Mouse (Mus musculus): ENCODE measurements around the gene Arid3b. TPM values are rescaled to one million over a fixed set of nuclear protein-coding genes. Genes with fewer than 3 reads are reported as not detected.

Arid3b gene
- polyA plus RNA-seq, 1 experiment = 52.9 TPM

- H3K4me3 ChIP-seq (replicated peaks; ENCODE audit: control insufficient read depth, low read depth, low read length) = no peak overlapping the region
- WGBS = 68% methylated on average over 1 of the region's 1 CpGs
- no peaks in the 10 kb centered on the region for H3K4me1 ChIP-seq (ENCODE audit: control insufficient read depth, insufficient read depth, low read length)
- no peak for TF ChIP-seq POLR2A (IDR thresholded peaks at IDR 0.05; ENCODE audit: borderline replicate concordance, control insufficient read depth, low read depth, low read length)
- no peak for TF ChIP-seq CTCF (IDR thresholded peaks at IDR 0.05; ENCODE audit: control insufficient read depth, insufficient read depth, low read length)
- no peak overlapping the region for H3K27ac ChIP-seq (ENCODE audit: control insufficient read depth, insufficient read depth, low read depth, low read length, poor library complexity)
Observed at GRCm38 (mm10) chr9:57747067-57747466, 89.5 kb downstream of the Arid3b start.

GRCm38 (mm10) chr9:57744462-57745091 lies 92.0 kb downstream of the Arid3b start:
- WGBS = 31% methylated on average over 3 of the region's 3 CpGs
- H3K27ac ChIP-seq (ENCODE audit: control insufficient read depth, insufficient read depth, low read depth, low read length, poor library complexity) = no peak overlapping the region
- TF ChIP-seq POLR2A (IDR thresholded peaks at IDR 0.05; ENCODE audit: borderline replicate concordance, control insufficient read depth, low read depth, low read length) (no peak), CTCF (IDR thresholded peaks at IDR 0.05; ENCODE audit: control insufficient read depth, insufficient read depth, low read length) (no peak)

More at GRCm38 (mm10) chr9:57744462-57745091, 92.0 kb downstream of the Arid3b start:
- no peaks in the 10 kb centered on the region for H3K4me1 ChIP-seq (ENCODE audit: control insufficient read depth, insufficient read depth, low read length)
- no peak overlapping the region for H3K4me3 ChIP-seq (replicated peaks; ENCODE audit: control insufficient read depth, low read depth, low read length)

Other genes with a start within 250 kb of the Arid3b start
- gene Ulk3, start 247.3 kb downstream of the Arid3b start, polyA plus RNA-seq (2011; ENCODE audit: insufficient read depth, insufficient read length, low replicate concordance, missing spikeins) = 17.8 and 35.6 TPM in 2 replicates
- not detected in 2 replicates for gene Cplx3, start 230.5 kb downstream of the Arid3b start, polyA plus RNA-seq (2011; ENCODE audit: insufficient read depth, insufficient read length, low replicate concordance, missing spikeins)
- gene Lman1l, start 216.0 kb downstream of the Arid3b start, polyA plus RNA-seq (2011; ENCODE audit: insufficient read depth, insufficient read length, low replicate concordance, missing spikeins) = 0.65 TPM in 1 of 2 replicates, not detected in the other
- gene Csk, start 183.2 kb downstream of the Arid3b start, polyA plus RNA-seq (2011; ENCODE audit: insufficient read depth, insufficient read length, low replicate concordance, missing spikeins) = 45.4 and 99.8 TPM in 2 replicates
- 1.5 and 9.3 TPM in 2 replicates for gene Cyp1a2, start 153.1 kb downstream of the Arid3b start, polyA plus RNA-seq (2011; ENCODE audit: insufficient read depth, insufficient read length, low replicate concordance, missing spikeins)
- gene Cyp1a1, start 148.9 kb downstream of the Arid3b start, polyA plus RNA-seq (2011; ENCODE audit: insufficient read depth, insufficient read length, low replicate concordance, missing spikeins) = not detected in 2 replicates
- gene Edc3, start 128.3 kb downstream of the Arid3b start, polyA plus RNA-seq (2011; ENCODE audit: insufficient read depth, insufficient read length, low replicate concordance, missing spikeins) = 8.3 and 9.1 TPM in 2 replicates
- 148 and 149 TPM in 2 replicates for gene Clk3, start 70.9 kb downstream of the Arid3b start, polyA plus RNA-seq (2011; ENCODE audit: insufficient read depth, insufficient read length, low replicate concordance, missing spikeins)
- 19.2 and 35.9 TPM in 2 replicates for gene Ubl7, start 74.2 kb upstream of the Arid3b start, polyA plus RNA-seq (2011; ENCODE audit: insufficient read depth, insufficient read length, low replicate concordance, missing spikeins)
- 2.1 and 3.2 TPM in 2 replicates for gene Sema7a, start 103.3 kb upstream of the Arid3b start, polyA plus RNA-seq (2011; ENCODE audit: insufficient read depth, insufficient read length, low replicate concordance, missing spikeins)
- 0.86 and 1.6 TPM in 2 replicates for gene Cyp11a1, start 169.6 kb upstream of the Arid3b start, polyA plus RNA-seq (2011; ENCODE audit: insufficient read depth, insufficient read length, low replicate concordance, missing spikeins)
- gene Stra6, start 227.0 kb upstream of the Arid3b start, polyA plus RNA-seq (2011; ENCODE audit: insufficient read depth, insufficient read length, low replicate concordance, missing spikeins) = not detected in 2 replicates